Mouse (Mus musculus): ENCODE measurements around the gene Gm11639. TPM values are rescaled to one million over a fixed set of nuclear protein-coding genes. Genes with fewer than 3 reads are reported as not detected.
A peak's percentile ranks its signal among the peaks of the same experiment; 100 is the strongest.

The Gm11639 gene
- polyA plus RNA-seq, 1 experiment from 2014 or later, result 0.01 TPM

GRCm38 (mm10) chr11:105144508-105145210 lies 459.2 kb downstream of the Gm11639 start:
- Histone ChIP-seq H3K9me3 (replicated peaks) (no peaks in the 10 kb centered on the region), H3K9ac (no peak overlapping the region), H3K27me3 (no peaks in the 10 kb centered on the region), H3K4me3 (replicated peaks) (no peak overlapping the region), H3K36me3 (peaks cover 15% of the 10 kb centered on the region), H3K27ac (replicated peaks) (no peak overlapping the region), H3K4me1 (no peaks in the 10 kb centered on the region), H3K4me2 (replicated peaks) (no peak overlapping the region)
- WGBS, result 79% methylated on average over 11 of the region's 11 CpGs
- no peak for ATAC-seq (ENCODE audit: insufficient number of reproducible peaks, low FRiP score, low TSS enrichment, low read depth)

- H3K9me3 ChIP-seq (replicated peaks), result no peaks in the 10 kb centered on the region
- H3K9ac ChIP-seq, result no peak overlapping the region
- 74% methylated on average over 10 of the region's 10 CpGs for WGBS
- H3K27ac ChIP-seq (replicated peaks), result no peak overlapping the region
- no peak overlapping the region for H3K4me3 ChIP-seq (replicated peaks)
- H3K36me3 ChIP-seq, result peaks cover 10% of the 10 kb centered on the region
- no peaks in the 10 kb centered on the region for H3K4me1 ChIP-seq
- H3K4me2 ChIP-seq (replicated peaks), result no peak overlapping the region
- H3K27me3 ChIP-seq, result no peaks in the 10 kb centered on the region
- ATAC-seq (ENCODE audit: insufficient number of reproducible peaks, low FRiP score, low TSS enrichment, low read depth), result no peak
These were observed 459.7 kb downstream of the Gm11639 start for GRCm38 (mm10) chr11:105145211-105145610.

- 59% methylated on average over 3 of the region's 3 CpGs for WGBS
- Histone ChIP-seq H3K9ac (no peak within 1 kb of the TSS), H3K36me3 (no peaks in the 10 kb centered on the region), H3K9me3 (replicated peaks) (no peaks in the 10 kb centered on the region), H3K4me2 (replicated peaks) (no peak within 1 kb of the TSS), H3K27me3 (no peaks in the 10 kb centered on the region), H3K4me3 (replicated peaks) (no peak within 1 kb of the TSS), H3K27ac (replicated peaks) (no peak within 1 kb of the TSS), H3K4me1 (0 out of 2 replicates have a peak, but pooled peaks cover 5% of the 10 kb centered on the region)
- ATAC-seq (ENCODE audit: insufficient number of reproducible peaks, low FRiP score, low TSS enrichment, low read depth), result no peak
These were observed 461.1 kb downstream of the Gm11639 start, which contains the start of gene Gm10842 for GRCm38 (mm10) chr11:105146593-105146992. Gm10842 (plus strand) TSS chr11:105146893.

- H3K9ac ChIP-seq, result no peak overlapping the region
- H3K27me3 ChIP-seq, result no peaks in the 10 kb centered on the region
- no peak overlapping the region for H3K4me2 ChIP-seq (replicated peaks)
- H3K9me3 ChIP-seq (replicated peaks), result no peaks in the 10 kb centered on the region
- peaks cover 19% of the 10 kb centered on the region; the same call in 1 of the 2 replicates for H3K4me1 ChIP-seq
- no peak overlapping the region for H3K4me3 ChIP-seq (replicated peaks)
- WGBS, result 69% methylated on average over 3 of the region's 3 CpGs
- ATAC-seq (ENCODE audit: insufficient number of reproducible peaks, low FRiP score, low TSS enrichment, low read depth), result no peak
- no peaks in the 10 kb centered on the region for H3K36me3 ChIP-seq
- H3K27ac ChIP-seq (replicated peaks), result no peak overlapping the region
These were observed 463.8 kb downstream of the Gm11639 start for GRCm38 (mm10) chr11:105149353-105149752.

GRCm38 (mm10) chr11:105149766-105150165 lies 464.3 kb downstream of the Gm11639 start:
- no peaks in the 10 kb centered on the region for H3K27me3 ChIP-seq
- H3K4me2 ChIP-seq (replicated peaks), result no peak overlapping the region
- H3K9me3 ChIP-seq (replicated peaks), result no peaks in the 10 kb centered on the region
- 90% methylated on average over 1 of the region's 1 CpGs for WGBS
- no peaks in the 10 kb centered on the region for H3K36me3 ChIP-seq
- no peak overlapping the region for H3K4me3 ChIP-seq (replicated peaks)
- H3K4me1 ChIP-seq, result peaks cover 19% of the 10 kb centered on the region; the same call in 1 of the 2 replicates
- ATAC-seq (ENCODE audit: insufficient number of reproducible peaks, low FRiP score, low TSS enrichment, low read depth), result no peak
- H3K9ac ChIP-seq, result no peak overlapping the region
- no peak overlapping the region for H3K27ac ChIP-seq (replicated peaks)

- H3K27ac ChIP-seq (replicated peaks), result no peak overlapping the region
- 33% methylated on average over 4 of the region's 4 CpGs for WGBS
These were observed 465.2 kb downstream of the Gm11639 start for GRCm38 (mm10) chr11:105150691-105151090.

DNA sequence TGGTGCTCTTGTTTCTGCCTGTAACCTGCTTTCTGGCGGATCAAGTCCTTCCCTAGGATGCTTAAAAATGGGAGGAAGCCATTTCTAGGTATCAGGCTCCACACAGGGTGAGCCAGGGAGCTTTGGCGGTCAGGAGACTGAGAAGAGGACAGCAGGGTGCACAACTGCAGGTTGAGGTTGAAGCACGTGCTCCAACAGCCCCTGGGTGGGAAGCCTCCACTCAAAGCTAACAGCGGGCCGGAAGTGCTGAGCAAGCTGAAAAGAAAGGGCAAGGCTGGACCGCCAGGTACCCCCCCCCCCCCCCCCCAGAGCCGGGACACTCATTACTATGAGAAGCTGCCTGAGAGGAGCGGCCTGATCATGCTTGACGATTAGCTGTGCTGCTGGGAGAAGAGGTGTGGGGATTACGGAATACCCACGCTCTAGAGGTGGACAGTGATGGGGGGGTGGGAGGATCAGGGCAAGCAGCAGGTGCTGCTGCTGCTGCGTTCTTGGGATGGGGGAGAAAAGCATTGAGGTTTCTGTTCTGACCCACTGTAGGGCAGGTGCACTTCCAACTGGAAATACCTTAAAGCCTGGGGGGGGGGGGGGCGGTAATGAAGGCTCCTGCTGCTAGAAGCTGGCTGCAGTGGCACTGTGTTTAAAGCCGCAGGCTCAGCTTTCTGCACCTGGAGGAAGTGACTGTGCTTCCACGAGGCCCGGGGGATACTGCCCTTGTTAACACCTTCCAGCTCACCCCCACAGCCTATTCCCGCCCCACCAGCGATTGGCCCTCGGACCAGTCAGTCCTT lies 465.9 kb downstream of the Gm11639 start:
- Histone ChIP-seq H3K9ac (no peak overlapping the region), H3K4me2 (replicated peaks) (0 out of 2 replicates have a peak overlapping the region, but pooled peaks have one; percentile 10), H3K4me1 (peaks cover 19% of the 10 kb centered on the region; the same call in 1 of the 2 replicates)

More at GRCm38 (mm10) chr11:105150691-105151090, 465.2 kb downstream of the Gm11639 start:
- ATAC-seq (ENCODE audit: insufficient number of reproducible peaks, low FRiP score, low TSS enrichment, low read depth), result no peak
- Histone ChIP-seq H3K4me1 (peaks cover 19% of the 10 kb centered on the region; the same call in 1 of the 2 replicates), H3K9ac (no peak overlapping the region), H3K4me3 (replicated peaks) (no peak overlapping the region), H3K36me3 (no peaks in the 10 kb centered on the region), H3K27me3 (no peaks in the 10 kb centered on the region), H3K9me3 (replicated peaks) (no peaks in the 10 kb centered on the region), H3K4me2 (replicated peaks) (no peak overlapping the region)

GRCm38 (mm10) chr11:105152017-105152300 lies 466.5 kb downstream of the Gm11639 start:
- no peak overlapping the region for H3K27ac ChIP-seq (replicated peaks)
- H3K4me1 ChIP-seq, result peaks cover 19% of the 10 kb centered on the region; the same call in 1 of the 2 replicates
- no peak for ATAC-seq (ENCODE audit: insufficient number of reproducible peaks, low FRiP score, low TSS enrichment, low read depth)
- WGBS, result 100% methylated on average over 1 of the region's 4 CpGs
- H3K4me2 ChIP-seq (replicated peaks), result no peak overlapping the region
- no peaks in the 10 kb centered on the region for H3K36me3 ChIP-seq
- no peak overlapping the region for H3K9ac ChIP-seq
- no peaks in the 10 kb centered on the region for H3K27me3 ChIP-seq
- no peak overlapping the region for H3K4me3 ChIP-seq (replicated peaks)
- no peaks in the 10 kb centered on the region for H3K9me3 ChIP-seq (replicated peaks)

More for the DNA sequence above, 465.9 kb downstream of the Gm11639 start:
- no peaks in the 10 kb centered on the region for H3K27me3 ChIP-seq
- H3K9me3 ChIP-seq (replicated peaks), result no peaks in the 10 kb centered on the region
- H3K27ac ChIP-seq (replicated peaks), result no peak overlapping the region
- 18% methylated on average over 19 of the region's 19 CpGs for WGBS
- H3K4me3 ChIP-seq (replicated peaks), result no peak overlapping the region
- ATAC-seq (ENCODE audit: insufficient number of reproducible peaks, low FRiP score, low TSS enrichment, low read depth), result no peak
- H3K36me3 ChIP-seq, result no peaks in the 10 kb centered on the region

DNA sequence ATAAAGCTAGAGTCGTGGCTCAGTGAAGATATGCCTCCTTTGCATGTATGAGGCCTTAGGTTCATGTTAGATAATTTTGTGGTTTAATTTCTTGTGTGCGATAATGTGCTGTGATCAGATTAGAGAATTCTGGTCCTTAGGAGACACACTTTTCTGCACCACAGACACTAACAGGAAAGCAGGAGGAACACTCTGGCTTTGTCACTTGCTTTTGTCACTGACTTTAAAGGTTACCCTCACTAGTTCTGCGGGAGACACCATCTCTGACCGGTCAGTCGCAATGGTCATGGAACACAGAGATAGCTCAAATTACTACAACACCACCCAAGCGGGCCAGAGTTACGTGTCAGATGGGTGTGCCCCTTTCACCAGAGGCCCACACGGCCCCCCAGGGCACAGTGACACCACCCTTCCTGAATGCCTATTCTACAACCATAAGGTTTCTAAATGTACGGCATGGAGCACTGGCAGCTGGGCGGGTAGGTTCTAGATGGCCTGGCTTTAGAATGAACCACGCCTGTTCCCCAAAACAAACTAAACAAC lies 466.9 kb downstream of the Gm11639 start:
- ATAC-seq (ENCODE audit: insufficient number of reproducible peaks, low FRiP score, low TSS enrichment, low read depth), result no peak
- Histone ChIP-seq H3K4me3 (replicated peaks) (no peak overlapping the region), H3K9me3 (replicated peaks) (no peaks in the 10 kb centered on the region), H3K27ac (replicated peaks) (no peak overlapping the region), H3K4me2 (replicated peaks) (no peak overlapping the region), H3K4me1 (peaks cover 19% of the 10 kb centered on the region; the same call in 1 of the 2 replicates), H3K27me3 (no peaks in the 10 kb centered on the region), H3K9ac (no peak overlapping the region), H3K36me3 (no peaks in the 10 kb centered on the region)
- WGBS, result 51% methylated on average over 11 of the region's 11 CpGs

GRCm38 (mm10) chr11:105153068-105153833 lies 467.7 kb downstream of the Gm11639 start:
- Histone ChIP-seq H3K27me3 (no peaks in the 10 kb centered on the region), H3K9me3 (replicated peaks) (no peaks in the 10 kb centered on the region), H3K4me1 (peaks cover 19% of the 10 kb centered on the region; the same call in 1 of the 2 replicates), H3K36me3 (no peaks in the 10 kb centered on the region), H3K27ac (replicated peaks) (no peak overlapping the region), H3K4me3 (replicated peaks) (no peak overlapping the region), H3K4me2 (replicated peaks) (no peak overlapping the region), H3K9ac (no peak overlapping the region)
- WGBS, result 8% methylated on average over 12 of the region's 12 CpGs
- 0 out of 2 replicates have a peak, but pooled peaks have one; percentile 72 for ATAC-seq (ENCODE audit: insufficient number of reproducible peaks, low FRiP score, low TSS enrichment, low read depth)

- Histone ChIP-seq H3K4me3 (replicated peaks) (no peak overlapping the region), H3K4me1 (peaks cover 19% of the 10 kb centered on the region; the same call in 1 of the 2 replicates), H3K27me3 (no peaks in the 10 kb centered on the region), H3K4me2 (replicated peaks) (no peak overlapping the region), H3K27ac (replicated peaks) (no peak overlapping the region), H3K36me3 (no peaks in the 10 kb centered on the region), H3K9ac (no peak overlapping the region), H3K9me3 (replicated peaks) (no peaks in the 10 kb centered on the region)
- WGBS, result 34% methylated on average over 4 of the region's 4 CpGs
- no peak for ATAC-seq (ENCODE audit: insufficient number of reproducible peaks, low FRiP score, low TSS enrichment, low read depth)
These were observed 470.4 kb downstream of the Gm11639 start for GRCm38 (mm10) chr11:105155915-105156314.

Measured in embryonic facial prominence, embryonic 15.5 days (tissue).